Mouse (Mus musculus) thymus, postnatal 14 days (tissue): ENCODE data around the gene Nipal3.
A peak's percentile ranks its signal among the peaks of the same experiment; 100 is the strongest.

Experiments
- DNase-seq: peaks from one replicate; pipeline ENCODE4 v3.0.0; 2021

Nipal3 gene

GRCm38 (mm10) chr4:135433086-135433442 is 61.8 kb downstream of the Nipal3 start:
- no peak for DNase-seq

- no peak for DNase-seq
These were observed 64.7 kb downstream of the Nipal3 start for GRCm38 (mm10) chr4:135429990-135430760.

DNA sequence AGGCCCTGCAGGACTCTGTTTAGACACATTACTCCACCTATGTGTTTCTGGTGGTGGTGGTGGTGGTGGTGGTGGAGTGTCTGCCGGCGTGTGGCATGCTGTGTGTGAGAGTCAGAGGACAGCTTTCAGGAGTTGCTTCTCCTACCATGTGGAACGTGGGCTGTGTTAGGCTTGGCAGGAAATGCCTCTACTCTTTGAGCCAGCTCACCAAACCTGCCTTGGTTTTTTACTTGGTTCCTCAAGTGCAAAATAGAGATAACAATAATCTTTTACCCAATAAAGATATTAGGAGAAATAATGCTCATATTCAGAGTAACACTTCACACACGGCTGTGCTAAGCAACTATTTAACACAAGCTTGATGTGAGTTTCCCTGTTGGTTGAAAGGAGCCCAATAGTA is 65.5 kb downstream of the Nipal3 start:
- no peak for DNase-seq

GRCm38 (mm10) chr4:135426587-135426986 is 68.3 kb downstream of the Nipal3 start:
- peak; percentile 46 for DNase-seq

DNA sequence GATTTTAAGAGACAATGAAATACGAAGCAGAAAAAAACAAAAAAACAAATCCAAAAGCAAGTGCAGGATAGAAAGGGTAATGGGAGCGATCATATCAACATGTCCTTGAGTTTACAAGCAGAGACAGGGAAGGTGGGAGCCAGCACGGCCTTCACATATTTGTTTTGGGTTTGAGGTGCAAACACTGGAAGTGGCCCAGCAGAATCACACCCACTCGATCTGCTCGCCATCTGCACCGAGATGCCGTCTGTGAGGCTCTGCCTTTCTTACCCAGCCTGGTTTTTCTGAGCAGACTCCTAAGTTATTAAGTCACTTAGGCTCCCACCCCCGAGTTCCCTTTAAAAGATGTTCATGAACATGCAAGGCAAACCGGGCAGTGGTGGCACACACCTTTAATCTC is 69.2 kb downstream of the Nipal3 start:
- no peak for DNase-seq

GRCm38 (mm10) chr4:135420961-135421360 is 73.9 kb downstream of the Nipal3 start:
- DNase-seq = no peak

DNA sequence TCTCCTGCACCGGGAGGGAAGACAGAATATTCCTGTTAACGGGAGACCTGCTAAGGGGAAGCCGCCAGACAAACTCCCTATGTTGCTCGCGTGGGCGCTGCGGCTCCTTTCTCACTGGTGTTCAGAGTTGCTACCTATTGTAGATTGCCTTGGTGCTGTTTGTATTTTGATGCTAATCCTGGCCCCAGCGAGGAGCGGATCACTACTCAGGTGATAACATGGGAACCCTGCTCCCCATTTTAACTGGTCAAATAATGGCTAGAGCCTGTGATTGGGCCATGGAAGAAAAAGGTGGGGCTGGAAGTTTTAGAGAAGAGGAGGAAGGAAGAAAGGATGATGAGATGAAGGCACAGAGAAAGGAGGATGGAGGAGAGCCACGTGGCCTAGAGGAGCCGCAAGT is 74.4 kb downstream of the Nipal3 start:
- no peak for DNase-seq

GRCm38 (mm10) chr4:135419996-135420395 is 74.8 kb downstream of the Nipal3 start:
- no peak for DNase-seq

- peak; percentile 28 for DNase-seq
These were observed 78.5 kb downstream of the Nipal3 start for GRCm38 (mm10) chr4:135416367-135416766.

DNA sequence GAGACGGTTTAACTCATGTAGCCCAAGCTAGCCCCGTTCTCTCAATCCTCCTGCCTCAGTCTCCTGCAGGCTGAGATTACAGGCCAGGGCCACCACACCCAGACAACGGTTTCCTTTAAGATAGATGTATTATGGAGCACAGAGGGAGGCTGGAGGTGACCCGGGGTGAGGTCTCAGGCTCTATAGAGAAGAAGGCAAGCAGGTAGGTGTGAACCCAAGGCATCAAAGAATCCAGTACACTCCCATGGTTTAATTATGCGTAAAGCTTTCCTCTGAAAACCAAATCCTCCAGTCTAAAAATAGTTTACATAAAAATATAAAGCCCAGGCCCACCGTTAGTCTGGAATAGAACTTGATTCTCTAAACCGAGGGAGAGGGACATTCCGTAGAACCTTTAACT is 81.3 kb downstream of the Nipal3 start:
- no peak for DNase-seq

DNA sequence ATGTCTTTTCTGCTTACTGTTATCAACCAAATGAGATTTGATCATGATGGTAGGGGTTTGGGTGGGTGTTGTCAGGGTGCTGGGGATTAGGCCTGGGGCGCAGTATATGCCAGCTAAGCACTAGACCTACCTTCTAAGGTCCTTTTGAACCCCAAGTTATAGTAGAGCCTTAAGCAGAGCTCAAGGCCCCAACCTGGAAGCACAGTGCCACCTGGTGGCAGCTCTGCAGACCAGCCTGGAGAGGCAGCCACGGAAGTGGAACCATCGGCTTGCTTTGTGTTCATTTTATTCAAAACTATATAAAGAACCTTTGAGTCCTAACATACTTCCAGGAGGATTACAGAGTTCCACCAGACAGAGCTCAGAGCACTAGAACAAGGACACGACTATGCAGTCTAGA is 83.2 kb downstream of the Nipal3 start:
- peak; percentile 76 for DNase-seq

- DNase-seq = peak; percentile 46
These were observed 88.7 kb downstream of the Nipal3 start for GRCm38 (mm10) chr4:135406180-135406579.

DNA sequence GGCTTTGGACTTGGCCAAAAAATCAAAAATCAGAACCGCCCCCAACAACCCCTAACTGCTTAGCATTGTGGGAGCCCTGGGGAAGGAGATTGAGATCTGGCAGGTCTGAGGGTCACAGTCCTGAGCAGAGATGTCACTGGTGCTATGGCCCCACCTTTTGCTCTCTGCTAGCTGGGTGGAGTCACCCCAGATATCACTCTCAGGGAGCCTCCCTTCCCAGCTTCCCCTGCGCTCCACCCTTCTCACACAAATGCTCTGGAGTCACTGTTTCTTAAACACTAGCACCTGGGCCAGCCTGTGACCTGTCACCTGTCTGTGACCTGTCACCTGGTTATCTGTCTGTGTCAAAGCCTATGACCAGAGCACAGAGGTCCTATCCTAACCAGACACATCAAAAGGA is 89.9 kb downstream of the Nipal3 start:
- no peak for DNase-seq

GRCm38 (mm10) chr4:135404048-135404447 is 90.8 kb downstream of the Nipal3 start:
- no peak for DNase-seq

DNA sequence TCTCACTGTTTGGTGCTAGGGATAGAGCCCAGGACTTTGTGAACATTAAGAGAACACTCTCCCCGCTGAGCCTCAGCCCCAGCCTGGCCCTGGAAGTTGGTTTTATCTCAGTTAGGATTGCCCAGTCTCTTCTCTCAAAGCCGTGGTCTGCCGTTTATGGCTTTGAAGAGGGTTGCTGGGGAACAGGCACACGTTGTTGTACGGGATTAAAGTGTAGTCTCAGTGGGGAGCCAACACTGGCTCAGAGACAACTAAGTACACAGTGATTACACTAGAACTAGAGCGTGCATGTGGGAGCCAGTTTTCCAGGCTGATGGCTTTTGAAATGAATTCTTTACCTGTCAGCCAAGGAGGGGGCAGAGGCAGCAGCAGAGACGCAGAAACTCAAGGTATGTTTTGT is 93.0 kb downstream of the Nipal3 start:
- no peak for DNase-seq

- no peak for DNase-seq
These were observed 96.8 kb downstream of the Nipal3 start, which contains the start of gene Ncmap for GRCm38 (mm10) chr4:135397991-135398390. TSS of gene Ncmap (minus strand) at chr4:135398227.

GRCm38 (mm10) chr4:135397551-135397950 is 97.3 kb downstream of the Nipal3 start:
- no peak for DNase-seq

GRCm38 (mm10) chr4:135396303-135396702 is 98.5 kb downstream of the Nipal3 start:
- DNase-seq = no peak
